Mouse (Mus musculus) bone marrow macrophage, adult 2 months (primary cell): ENCODE data around the gene Nxf2.

Source experiments
- CTCF ChIP-seq: IDR thresholded peaks from 2 replicates; pipeline ENCODE4 v1.5.1; 2012; ENCODE audit warnings: low read depth, mild to moderate bottlenecking, low read length, moderate library complexity
- POLR2A ChIP-seq: IDR thresholded peaks from 2 replicates; pipeline ENCODE4 v1.6.1; 2012; ENCODE audit warnings: mild to moderate bottlenecking, low read depth, low read length, borderline replicate concordance

DNA sequence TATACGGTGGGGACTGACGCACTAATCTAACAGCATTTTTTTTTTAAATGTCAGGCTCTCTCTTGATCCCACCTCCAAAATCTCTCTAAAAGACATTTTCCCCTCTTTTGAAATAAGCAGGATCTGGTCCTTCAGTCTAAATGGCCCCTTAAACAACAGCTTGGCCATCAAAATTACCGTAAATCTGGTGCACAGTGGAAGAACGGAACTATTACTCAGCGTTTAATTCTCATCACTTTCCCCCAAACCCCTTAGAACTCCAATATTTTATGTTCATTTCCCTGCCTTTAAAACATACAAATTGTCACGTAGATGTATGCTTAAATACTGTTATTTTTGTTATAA lies 44.9 kb upstream of the Nxf2 start:
- TF ChIP-seq CTCF (no peak), POLR2A (no peak)
